Mouse (Mus musculus) liver, adult 10 weeks (tissue): Measurements from ENCODE around the gene Secisbp2. TPM values are rescaled to one million over a fixed set of nuclear protein-coding genes. Genes with fewer than 3 reads are reported as not detected.

Experiments used
- polyA plus RNA-seq: library from polyadenylated mRNA; stranded (reverse); fragments of 350-450 nt; fragmentation: Illumina TruSeq; extraction: RNeasy Lipid Tissue Mini Kit (QIAGEN cat#74804); gene quantifications from one replicate; pipeline ENCODE4 v1.2.3, GENCODE M21; 2014; ENCODE audit warnings: low read depth, low replicate concordance

Secisbp2 gene
- 6.2 TPM for polyA plus RNA-seq

GRCm38 (mm10) chr13:51651408-51652064 is at the start of gene Secisbp2:
Gene Secisbp2 (plus strand): TSS chr13:51651697.

GRCm38 (mm10) chr13:51644829-51645789 is 6.4 kb upstream of the Secisbp2 start, which contains the start of gene Cks2:
Gene Cks2 (plus strand): TSS chr13:51645232.

Other genes starting within 250 kb of the Secisbp2 start
- 0.87 TPM for gene S1pr3, start 243.1 kb upstream of the Secisbp2 start, polyA plus RNA-seq
- not detected for gene Shc3, start 82.3 kb upstream of the Secisbp2 start, polyA plus RNA-seq
- gene Cks2, start 6.5 kb upstream of the Secisbp2 start, polyA plus RNA-seq: 113 TPM
- gene Sema4d, start 142.1 kb downstream of the Secisbp2 start, polyA plus RNA-seq: 0.34 TPM
- 1.7 TPM for gene Gadd45g, start 195.0 kb downstream of the Secisbp2 start, polyA plus RNA-seq